Mouse (Mus musculus): Measurements from ENCODE around the gene Golga2.

The Golga2 gene

DNA sequence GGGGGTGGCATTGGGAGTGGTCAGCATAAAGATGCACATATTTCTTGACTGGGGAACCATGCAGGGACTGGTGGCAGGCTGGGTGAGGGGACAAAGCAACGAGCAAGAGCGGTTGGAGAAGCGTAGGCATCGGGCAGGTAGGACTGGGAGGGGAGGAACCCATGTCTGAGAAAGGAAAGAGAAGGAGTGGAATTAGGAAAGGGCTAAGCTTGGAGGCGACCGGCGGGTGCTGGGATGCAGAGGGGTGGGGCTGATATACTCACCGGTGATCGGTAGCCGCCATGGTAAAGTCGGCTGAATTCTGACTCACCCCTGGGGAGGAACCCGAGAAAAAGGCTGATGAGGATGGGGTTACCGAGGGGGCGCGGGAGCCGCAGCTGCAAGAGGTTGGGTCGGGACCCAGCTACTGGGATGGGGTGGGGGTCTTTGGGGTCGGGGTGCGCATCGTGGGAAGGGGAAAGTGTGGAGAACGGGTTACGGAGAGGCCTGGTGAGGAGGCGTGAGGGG, at the start of gene Golga2:
Gene Golga2 (plus strand): TSS at position 51 of the 507 bp plus-strand sequence.
- DNase-seq = no peak

DNA sequence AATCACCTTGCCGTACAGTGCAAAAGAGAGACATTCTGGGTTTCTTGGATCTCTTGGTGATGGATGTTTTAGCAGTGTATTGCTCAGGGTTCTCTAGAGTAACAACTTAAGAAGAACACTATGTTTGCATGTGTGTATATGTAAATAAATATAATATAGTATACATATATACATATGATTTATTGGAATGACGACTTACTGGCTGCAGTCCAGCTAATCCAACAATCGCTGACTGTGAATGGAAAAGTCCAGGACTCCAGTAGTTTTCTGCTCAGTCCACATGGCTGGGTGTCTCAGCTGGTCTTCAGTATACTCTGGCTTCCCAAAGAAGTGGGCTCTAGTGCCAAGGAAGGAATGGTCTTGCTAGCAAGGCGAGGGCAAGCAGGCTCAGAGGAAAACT, 49.6 kb upstream of the Golga2 start:
- peak; percentile 46 for DNase-seq

DNA sequence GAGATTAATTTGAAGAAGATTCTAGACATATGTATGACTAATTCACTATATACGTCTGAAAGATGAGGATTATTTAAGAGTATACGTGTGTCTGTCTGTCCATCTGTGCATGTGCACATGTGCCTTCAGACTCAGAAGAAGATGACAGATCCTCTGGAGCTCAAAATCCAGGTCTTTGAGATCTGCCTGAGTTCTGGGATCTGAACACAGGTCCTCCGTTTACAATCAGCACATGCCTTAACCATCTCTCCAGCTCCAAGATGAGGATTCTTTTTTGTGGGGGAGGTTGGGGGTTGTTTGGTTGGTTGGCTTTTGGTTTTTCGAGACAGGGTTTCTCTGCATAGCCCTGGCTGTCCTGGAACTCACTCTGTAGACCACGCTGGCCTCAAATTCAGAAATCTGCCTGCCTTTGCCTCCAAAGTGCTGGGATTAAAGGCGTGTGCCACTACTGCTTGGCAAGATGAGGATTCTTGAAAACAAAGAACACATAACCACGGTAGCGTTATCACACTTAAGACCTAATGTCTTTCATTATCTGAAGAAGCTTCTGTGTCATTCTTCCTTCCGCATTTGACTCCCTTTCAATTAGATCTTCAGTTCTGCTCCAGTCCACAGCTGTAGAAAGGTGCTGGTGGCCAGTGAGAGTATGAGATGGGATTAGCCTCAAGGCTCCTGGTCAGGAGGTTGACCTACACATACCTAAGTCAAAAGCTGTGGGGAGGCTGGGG, 48.3 kb upstream of the Golga2 start:
- no peak for DNase-seq

DNA sequence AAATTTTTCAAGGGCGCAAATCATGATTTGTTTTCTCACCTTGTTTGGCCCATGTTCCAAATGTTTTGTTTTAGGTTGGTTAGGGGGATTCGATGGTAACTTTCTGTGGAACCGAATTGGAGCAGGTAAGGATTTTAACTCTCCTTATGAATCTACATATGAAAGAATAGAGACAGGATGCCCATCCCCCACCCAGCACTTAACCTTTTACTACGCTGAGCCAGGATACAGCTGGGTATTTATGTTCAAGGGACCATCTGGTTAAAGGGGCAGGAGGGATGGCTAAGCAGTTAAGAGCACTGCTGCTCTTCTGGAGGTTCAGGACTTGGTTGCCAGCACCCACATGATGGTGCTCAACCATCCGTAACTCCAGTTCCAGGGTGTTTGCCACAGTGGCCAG, 46.6 kb upstream of the Golga2 start:
- no peak for DNase-seq

DNA sequence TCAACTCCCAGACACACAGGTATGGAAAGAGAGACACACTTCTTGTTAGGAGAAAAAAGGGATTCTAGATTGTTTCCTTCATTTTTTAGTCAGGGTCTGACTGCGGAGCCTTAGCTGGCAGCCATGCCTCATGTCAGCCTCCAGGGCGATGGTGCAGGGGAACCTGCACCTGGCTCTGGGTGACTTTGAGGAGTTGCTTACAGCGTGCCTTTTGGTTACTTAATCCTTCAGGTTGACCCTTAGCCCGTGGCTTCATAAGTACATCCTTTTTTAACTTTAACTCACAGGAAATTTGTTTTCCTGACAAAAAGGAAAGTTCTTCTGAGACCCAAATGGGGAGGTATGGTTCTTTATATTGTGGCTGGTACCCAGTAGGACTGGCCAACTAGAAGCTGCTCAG, 44.2 kb upstream of the Golga2 start:
- DNase-seq = no peak

DNA sequence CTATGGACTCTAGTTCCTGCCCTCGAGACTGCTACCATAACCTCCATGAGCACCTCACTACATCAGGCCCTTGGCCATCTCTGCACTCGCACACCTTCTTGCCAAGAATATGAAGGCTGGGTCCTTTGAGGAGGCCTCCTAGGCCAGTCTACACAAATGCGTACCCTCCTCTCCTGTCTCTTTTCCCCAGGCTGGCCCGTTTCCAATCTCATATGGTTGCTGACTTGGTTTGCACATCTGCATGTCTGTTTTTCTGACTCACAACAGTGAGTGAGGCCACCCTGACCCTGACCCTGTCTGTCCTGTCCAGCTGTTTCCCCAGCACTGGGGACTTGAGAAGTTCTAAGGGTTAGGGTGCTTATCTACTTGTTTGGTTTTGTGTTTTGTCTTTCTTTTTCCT, 40.4 kb upstream of the Golga2 start:
- DNase-seq = no peak

DNA sequence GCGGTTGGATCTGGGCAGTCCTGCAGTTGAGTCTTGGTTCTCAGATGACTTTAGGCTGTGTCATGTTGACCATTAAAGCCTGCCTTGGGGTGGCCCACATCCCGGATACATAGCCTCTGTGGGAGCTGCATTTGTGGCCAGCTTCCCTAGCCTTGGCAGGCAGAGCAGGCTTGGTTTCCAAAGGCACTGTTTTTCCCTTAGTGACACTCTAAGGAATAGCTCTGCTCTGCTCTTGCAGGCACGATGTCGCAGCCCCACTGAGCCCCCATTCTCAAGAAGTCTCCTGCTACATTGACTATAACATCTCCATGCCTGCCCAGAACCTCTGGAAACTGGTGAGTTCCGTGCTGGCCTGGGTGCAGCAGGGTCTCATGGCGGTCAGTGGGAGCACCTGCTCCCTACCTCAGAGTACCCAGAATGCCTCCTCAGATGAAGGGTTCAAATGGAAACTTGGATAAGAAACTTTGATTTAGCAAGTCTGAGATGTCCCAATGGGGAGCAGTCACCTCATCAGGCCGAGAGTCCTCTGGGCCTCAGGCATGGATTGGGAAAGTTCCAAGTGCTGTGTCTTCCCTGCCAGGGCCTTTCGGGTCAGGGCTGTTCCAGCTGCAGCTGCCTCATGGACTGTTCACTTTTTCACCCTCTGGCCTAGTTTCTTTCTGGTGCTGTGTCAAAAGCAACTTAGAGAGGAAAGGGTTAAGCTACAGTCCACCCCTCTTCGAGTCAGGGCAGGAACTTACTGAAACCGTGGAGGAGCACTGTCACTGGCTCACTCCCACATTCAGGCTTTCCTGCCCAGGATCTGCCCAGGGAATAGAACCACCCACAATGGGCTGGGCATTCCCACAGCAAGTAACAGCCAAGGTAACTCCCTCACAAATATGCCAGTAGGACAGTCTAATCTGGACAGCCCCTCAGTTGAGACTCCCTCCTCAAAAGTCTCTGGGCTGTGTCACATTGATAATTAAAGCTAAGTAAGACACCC, 38.5 kb upstream of the Golga2 start:
- no peak for DNase-seq

DNA sequence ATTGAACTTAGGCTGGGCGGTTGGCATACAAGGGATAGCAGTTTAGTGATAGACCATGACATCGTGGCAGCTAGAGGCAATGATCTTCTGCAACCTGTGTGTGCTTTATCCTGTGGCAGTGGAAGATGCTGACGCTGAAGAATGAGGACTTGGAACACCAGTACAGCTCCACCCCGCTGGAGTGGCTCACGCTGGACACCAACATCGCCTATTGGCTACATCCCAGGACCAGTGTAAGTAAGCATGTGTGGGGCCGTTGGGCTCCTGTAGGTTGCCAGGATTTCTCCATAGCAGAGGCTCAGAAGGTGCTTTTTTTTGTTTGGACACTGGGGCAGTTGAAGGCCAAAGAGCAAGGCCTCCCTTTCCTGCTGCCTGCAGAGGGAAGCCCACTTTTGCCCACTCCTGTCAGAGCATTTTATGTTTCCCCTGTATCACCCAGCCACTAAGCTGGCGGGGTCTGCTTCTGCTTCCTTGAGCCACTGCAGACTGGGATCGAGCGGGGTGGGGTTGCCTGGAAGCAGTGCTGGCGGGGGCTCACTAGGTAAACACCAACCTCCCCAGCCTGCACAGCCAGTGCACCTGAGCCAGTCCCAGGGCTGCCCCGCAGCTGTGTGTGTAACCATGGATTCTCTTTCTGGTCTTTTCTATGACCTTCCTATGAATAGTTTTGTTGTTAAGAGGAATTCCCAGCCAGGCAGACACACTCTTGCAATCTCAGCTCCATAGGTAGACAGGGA, 35.2 kb upstream of the Golga2 start:
- peak; percentile 45 for DNase-seq

DNA sequence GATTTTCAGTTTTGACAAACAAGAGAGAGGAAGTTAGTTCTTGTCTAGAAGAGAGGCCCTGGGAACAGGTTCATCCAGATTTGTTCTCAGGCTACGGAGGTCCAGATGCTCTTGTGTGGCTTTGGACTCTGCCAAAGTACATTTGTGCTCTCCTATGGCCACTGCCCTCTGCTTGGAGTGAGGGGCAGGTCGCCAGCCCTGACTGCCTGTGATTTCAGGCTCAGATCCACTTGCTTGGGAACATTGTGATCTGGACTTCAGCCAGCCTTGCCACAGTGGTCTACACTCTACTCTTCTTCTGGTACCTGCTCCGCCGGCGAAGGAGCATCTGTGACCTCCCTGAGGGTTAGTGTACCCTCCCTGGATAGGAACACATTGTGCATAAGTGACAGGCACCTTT, 34.5 kb upstream of the Golga2 start:
- no peak for DNase-seq

DNA sequence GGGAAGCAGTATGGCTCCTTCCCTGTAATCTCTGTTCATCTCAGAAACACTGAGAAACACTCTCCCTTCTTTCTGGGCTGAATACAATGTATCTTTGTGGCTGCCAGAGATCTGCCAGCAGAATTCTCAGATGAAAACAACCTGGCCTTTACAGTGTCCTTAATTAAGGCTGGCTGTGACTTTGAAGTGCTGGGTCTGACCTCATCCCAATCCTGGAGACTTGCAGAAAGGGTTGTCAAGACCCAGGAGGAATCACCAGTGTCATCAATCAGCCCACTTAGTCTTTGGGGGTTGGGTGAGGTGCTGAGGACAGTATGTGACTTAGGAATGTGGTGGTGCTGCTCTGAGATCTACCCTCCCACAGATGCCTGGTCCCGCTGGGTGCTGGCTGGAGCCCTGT, 33.8 kb upstream of the Golga2 start:
- DNase-seq = no peak

DNA sequence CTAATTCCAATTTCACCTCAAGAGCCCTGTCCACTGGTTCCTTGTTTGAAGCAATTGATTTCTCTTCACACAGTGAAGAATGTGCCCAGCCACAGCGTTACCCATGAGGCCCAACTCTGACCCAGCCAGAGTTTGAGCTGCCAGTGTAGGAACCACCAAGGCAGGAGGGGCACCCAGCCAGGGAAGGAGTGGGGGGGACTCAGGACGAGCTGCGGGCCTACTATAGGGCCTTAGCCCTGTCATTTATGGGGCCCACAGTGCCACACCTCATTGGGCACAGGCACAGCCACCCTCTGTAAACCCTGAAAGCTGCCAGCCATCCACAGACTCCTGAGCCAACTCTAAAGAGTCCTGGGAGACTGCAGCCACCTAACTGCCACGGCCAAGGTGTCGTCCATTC, 32.6 kb upstream of the Golga2 start:
- peak; percentile 22 for DNase-seq

DNA sequence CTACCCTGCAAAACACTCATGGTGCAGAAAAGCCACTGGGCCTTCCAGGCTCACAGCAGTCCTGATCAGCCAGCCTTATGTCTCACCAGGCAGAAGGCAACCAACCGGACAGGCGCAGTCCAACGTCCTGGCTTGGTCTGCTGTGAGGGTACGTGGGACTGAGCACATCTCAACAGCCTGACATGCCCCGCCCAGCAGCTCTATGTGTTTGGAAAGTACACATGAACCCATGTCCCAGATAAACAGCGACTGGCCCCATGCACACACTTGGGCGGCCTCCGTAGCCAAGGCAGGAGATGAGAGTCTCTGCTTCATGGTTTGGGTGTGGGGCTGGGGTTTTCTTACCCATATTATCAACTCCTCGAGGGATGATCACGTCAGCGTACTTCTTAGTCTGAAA, 30.9 kb upstream of the Golga2 start:
- no peak for DNase-seq

DNA sequence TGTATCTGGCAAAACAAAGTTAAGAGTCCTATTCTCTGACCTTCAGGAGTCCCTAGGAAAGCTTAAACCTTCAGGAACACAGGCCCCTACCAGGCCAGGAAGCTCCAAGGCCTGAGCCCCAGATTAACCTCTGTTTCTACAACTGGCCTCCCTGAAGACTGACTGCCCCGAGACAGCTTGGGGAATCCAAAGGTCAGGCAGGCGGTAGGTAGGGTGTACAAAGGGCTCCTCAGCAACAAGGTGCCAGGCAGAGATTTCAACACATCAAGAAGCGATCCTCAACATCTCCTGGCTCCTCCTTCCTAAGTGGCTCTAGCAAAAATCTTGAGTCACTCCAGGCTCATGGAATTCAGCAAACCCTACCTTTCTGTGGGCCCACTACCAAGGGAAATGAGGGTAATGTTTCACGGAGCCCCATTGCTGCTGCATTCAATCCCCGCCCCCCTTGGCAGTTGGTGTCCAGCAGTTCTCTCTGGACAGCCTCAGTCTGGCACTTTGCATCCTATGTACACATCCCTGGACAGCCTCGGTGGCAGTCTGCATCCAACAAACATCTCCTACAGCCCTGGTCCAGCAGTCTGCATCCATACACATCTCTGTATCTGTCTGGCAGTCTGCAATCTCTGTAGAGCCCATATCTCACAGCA, 28.2 kb upstream of the Golga2 start:
- peak; percentile 22 for DNase-seq

DNA sequence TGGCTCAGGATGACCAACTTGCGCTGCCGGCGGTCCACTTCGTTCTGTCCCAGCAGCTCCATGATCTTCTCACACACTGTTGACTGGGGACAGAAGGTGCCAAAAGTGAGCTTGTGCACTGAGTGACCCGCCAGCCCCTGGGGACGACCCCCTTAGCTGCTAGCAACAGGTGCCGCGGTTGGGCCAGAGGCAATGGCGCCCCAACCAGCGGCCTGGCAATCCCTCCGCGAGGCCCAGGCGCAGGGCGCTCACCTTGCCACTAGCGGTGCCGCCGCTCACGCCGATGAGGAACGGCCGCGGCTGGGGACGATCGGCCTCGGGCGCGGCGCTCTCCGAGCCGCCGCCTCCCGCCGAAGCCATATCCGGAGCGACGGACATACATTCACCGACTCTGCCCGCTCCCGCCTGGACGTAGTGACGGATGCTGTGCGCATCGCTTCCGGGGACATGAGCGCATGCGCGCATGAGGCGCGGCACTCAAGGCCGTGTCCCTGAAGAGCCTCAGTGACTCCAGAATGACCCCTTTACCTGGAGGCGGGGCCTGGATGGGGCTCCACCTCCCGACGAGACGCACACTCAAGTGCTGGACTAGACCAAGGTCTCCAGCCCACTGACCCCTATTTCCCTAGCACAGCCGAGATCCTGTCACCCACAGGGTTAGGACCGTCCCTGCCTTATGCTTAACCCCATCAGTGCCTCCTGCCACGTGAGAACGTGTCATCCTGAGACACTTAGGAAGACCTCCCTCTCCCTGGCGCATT, 27.3 kb upstream of the Golga2 start, which contains the start of gene Uck1:
Gene Uck1 (minus strand): TSS at position 503 of the 761 bp plus-strand sequence.
- peak; percentile 94 for DNase-seq

DNA sequence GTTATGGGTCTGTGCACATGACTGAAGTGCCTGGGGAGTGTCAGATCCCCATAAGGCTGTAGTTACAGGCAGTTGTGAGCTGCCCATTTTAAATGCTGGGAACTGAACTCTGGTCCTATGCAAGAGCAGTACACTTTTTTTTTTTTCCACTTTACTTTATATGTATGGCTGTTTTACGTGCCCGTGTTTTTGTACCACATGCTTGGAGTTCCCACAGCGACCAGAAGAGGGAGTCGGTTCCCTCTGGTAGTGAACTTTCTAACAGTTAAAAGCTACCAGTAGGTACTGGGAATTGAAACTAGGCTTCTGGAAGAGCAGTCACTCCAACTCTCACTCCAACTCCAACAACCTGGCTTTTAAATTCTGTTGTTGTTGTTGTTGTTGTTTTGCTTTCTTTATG, 26.5 kb upstream of the Golga2 start:
- DNase-seq = peak; percentile 45

DNA sequence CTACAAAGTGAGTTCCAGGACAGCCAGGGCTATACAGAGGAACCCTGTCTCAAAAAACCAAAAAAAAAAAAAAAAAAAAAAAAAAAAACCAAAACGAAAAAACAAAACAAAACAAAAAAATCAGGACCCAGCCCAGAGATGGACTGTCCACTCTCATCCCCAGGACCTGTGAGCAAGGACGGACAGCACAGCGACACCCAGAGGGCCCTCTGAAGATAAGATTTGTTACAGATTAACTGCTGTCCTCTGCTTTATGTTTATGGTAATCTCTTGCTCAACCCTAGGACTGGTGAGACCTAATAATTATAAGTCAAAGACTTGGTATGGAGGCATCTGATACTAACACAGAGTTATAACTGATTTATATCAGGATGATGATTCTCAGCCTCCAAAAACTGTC, 11.4 kb upstream of the Golga2 start:
- DNase-seq = no peak

DNA sequence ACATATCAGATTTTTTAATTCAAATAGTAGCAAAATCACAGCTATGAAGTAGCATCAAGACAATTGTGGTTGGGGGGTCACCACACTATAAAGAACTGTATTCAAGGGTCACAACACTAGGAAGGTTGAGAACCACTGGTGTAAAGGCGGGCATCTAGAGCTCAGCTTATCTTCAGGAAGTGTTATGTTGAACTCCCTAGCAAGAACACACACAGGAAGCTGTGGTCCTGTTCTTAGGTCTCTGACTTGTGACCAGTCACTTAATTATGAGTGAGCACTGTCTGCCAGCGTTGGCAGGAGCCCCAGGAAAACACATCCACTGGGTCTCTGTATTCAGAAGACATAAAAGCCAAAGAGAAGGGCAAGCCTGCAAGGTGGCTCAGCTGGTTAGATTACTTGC, 4.9 kb upstream of the Golga2 start:
- no peak for DNase-seq

DNA sequence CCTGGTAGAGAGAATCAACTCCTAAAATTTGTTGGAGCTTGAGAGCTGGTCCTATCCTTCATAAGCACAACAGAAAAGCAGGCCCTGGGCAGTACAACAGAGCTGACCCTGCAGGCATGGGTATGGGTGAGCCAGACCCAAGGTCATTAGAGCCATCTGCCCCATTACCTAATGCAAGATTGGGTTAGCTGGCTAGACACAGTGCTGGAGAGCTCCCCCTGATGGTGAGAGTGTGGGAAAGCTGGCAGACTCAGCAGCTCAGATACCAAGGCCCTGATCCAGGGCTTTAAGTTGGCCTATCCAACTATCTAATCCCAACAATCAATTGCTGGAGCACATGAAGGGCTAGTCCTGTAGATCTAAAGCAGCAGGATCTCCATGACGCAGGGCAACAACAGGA, 4.5 kb upstream of the Golga2 start:
- DNase-seq = peak; percentile 66

DNA sequence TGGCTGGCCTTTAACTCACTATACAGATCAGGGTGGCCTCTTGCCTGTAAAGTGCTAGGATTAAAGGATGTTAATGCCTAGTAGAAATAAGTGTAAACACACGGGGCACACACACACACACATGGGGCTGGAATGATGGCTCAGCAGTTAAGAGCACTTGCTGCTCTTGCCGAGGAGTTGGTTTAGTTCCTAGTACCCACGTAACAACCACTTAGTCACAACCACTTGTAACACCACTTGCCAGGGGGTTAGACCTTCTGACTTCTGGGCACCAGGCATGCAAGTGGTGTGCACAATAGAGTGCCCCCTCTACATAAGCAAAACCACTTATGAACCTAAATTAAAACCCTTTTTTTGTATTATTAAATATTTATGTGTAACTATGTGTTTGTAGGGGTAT, 3.2 kb upstream of the Golga2 start:
- no peak for DNase-seq

DNA sequence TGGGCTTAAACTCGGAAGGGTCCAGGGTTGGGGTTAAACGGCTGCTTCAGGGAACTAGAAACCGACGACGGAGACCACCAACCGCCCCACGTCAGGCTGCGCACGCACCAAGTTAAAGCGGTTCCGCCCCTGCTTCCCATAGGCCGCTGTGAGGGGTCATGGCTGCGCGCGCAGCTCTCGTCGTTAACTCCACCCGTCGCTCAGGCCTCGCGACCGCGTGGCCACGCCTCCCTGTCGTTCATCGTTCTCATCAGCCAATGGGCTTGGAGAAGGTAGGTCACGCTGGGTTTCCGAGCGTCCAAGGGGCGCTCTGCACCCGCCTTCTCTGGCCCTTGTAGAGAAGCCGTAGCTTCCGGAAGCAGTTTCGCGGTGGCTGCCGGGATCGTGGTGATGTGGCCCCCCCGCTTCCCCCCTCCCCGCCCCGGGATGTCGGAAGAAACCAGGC, 761 bp downstream of the Golga2 start, which contains the start of gene Swi5:
Gene Swi5 (minus strand): TSS at position 153 of the 445 bp plus-strand sequence.
- peak; percentile 99 for DNase-seq

DNA sequence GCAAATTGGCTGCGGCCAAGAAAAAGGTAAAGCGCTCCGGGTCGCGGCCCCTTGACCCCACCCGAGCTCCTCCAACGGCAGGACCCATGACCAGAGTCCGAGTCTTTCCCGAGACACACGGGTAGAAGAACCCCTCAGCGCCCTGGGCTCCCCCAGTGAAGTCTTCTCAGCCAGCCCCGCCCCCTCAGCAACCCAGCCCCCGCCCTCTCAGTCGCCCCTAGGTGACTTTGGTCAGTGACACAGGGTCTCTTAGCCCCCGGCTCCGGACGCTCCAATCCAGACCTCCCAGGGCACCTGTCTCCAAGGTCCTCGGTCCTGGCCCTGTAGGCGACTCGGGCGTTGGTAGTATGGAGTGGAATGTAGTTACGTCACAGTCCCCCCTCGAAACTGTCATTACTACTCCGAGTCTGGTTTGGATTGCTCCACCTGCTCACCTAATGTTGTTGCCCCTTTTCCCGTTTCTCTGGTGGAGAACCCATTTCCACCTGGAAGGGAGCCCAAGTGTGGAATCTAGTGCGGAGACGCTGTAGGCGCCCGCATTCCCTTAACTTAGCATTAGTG, 1.3 kb downstream of the Golga2 start:
- DNase-seq = peak; percentile 78

Data from cerebellum, adult 9-11 months (tissue).